Mouse (Mus musculus): Measurements from ENCODE around the gene Ralgapa2.

Gene Ralgapa2

GRCm38 (mm10) chr2:146356524-146356923 lies 155.6 kb downstream of the Ralgapa2 start:
- no peak for DNase-seq (ENCODE audit: low spot score)

- no peak for DNase-seq (ENCODE audit: low spot score)
Observed at GRCm38 (mm10) chr2:146350230-146350629, 161.9 kb downstream of the Ralgapa2 start.

GRCm38 (mm10) chr2:146347942-146348341 lies 164.2 kb downstream of the Ralgapa2 start:
- no peak for DNase-seq (ENCODE audit: low spot score)

- no peak for DNase-seq (ENCODE audit: low spot score)
Observed at GRCm38 (mm10) chr2:146340090-146340489, 172.1 kb downstream of the Ralgapa2 start.

GRCm38 (mm10) chr2:146337540-146337939 lies 174.6 kb downstream of the Ralgapa2 start:
- DNase-seq (ENCODE audit: low spot score) = no peak

GRCm38 (mm10) chr2:146331894-146332476 lies 180.2 kb downstream of the Ralgapa2 start:
- DNase-seq (ENCODE audit: low spot score) = no peak

- no peak for DNase-seq (ENCODE audit: low spot score)
Observed at GRCm38 (mm10) chr2:146330772-146331281, 181.3 kb downstream of the Ralgapa2 start.

GRCm38 (mm10) chr2:146330101-146330500 lies 182.0 kb downstream of the Ralgapa2 start:
- DNase-seq (ENCODE audit: low spot score) = no peak

- DNase-seq (ENCODE audit: low spot score) = no peak
Observed at GRCm38 (mm10) chr2:146326654-146327053, 185.5 kb downstream of the Ralgapa2 start.

GRCm38 (mm10) chr2:146324907-146325715 lies 187.0 kb downstream of the Ralgapa2 start:
- DNase-seq (ENCODE audit: low spot score) = no peak

GRCm38 (mm10) chr2:146324140-146324906 lies 187.8 kb downstream of the Ralgapa2 start:
- no peak for DNase-seq (ENCODE audit: low spot score)

- no peak for DNase-seq (ENCODE audit: low spot score)
Observed at GRCm38 (mm10) chr2:146323528-146323927, 188.6 kb downstream of the Ralgapa2 start.

- no peak for DNase-seq (ENCODE audit: low spot score)
Observed at GRCm38 (mm10) chr2:146322770-146323169, 189.4 kb downstream of the Ralgapa2 start.

- DNase-seq (ENCODE audit: low spot score) = no peak
Observed at GRCm38 (mm10) chr2:146322019-146322418, 190.1 kb downstream of the Ralgapa2 start.

GRCm38 (mm10) chr2:146320666-146321065 lies 191.5 kb downstream of the Ralgapa2 start:
- no peak for DNase-seq (ENCODE audit: low spot score)

- no peak for DNase-seq (ENCODE audit: low spot score)
Observed at GRCm38 (mm10) chr2:146314751-146315150, 197.4 kb downstream of the Ralgapa2 start.

GRCm38 (mm10) chr2:146313811-146314210 lies 198.3 kb downstream of the Ralgapa2 start:
- DNase-seq (ENCODE audit: low spot score) = no peak

GRCm38 (mm10) chr2:146310760-146311159 lies 201.4 kb downstream of the Ralgapa2 start:
- no peak for DNase-seq (ENCODE audit: low spot score)

- no peak for DNase-seq (ENCODE audit: low spot score)
Observed at GRCm38 (mm10) chr2:146310291-146310690, 201.9 kb downstream of the Ralgapa2 start.

- no peak for DNase-seq (ENCODE audit: low spot score)
Observed at GRCm38 (mm10) chr2:146309413-146309812, 202.7 kb downstream of the Ralgapa2 start.

GRCm38 (mm10) chr2:146307060-146307459 lies 205.1 kb downstream of the Ralgapa2 start:
- no peak for DNase-seq (ENCODE audit: low spot score)

- DNase-seq (ENCODE audit: low spot score) = no peak
Observed at GRCm38 (mm10) chr2:146302094-146302699, 209.9 kb downstream of the Ralgapa2 start.

All from urinary bladder, postnatal 25 days (tissue).